ENCODE assay signal across 16 mouse cellular contexts in the genomic region with DNA sequence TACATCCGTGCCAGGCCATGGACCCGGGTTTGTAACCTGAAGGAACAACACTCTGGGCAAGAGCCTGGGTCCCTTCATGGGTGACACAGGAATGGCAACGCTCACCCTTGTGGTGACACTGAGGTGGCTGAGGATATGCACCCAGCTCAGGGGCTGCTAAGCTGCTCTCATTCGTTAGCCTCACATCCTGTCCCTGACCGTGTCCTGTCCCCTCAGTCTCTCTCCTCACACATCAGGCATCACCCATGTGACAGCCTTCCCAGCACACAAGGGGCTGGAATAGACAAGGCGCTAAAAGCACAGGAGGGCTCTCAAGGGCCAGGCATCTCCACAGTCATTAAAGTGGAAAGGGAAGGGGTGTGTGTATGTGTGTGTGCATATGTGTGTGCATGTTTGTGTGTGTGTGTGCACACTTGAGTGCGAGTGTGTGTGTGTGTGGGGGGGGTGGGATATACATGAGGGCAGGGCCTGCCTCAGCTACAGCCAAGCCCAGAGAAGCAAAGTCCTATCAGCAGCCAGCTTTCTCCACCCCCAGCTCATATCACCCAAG. TPM values are rescaled to one million over a fixed set of nuclear protein-coding genes. Genes with fewer than 3 reads are reported as not detected.
A peak's percentile ranks its signal among the peaks of the same experiment; 100 is the strongest.
DNase-seq lines count a peak whose midpoint lies in the region; ATAC-seq and TF ChIP-seq lines count a peak whose summit lies in the region.
"Had no signal": no experiment of that assay in that cellular context is flagged by ENCODE, and none has a peak within 500 bp of the region (broad histone marks: within the 10 kb centered on the region; RNA-seq: fewer than 3 reads in every experiment).

No protein-coding gene starts in this region.

- no peaks in the 10 kb centered on the region for H3K9me3 ChIP-seq in heart, embryonic 11.5 days (replicated peaks; ENCODE audit: control insufficient read depth, low read length)
- no peaks in the 10 kb centered on the region for H3K9me3 ChIP-seq in lung, embryonic 14.5 days (ENCODE audit: low read depth, low read length)
- no peaks in the 10 kb centered on the region for H3K9me3 ChIP-seq in neural tube, embryonic 14.5 days (ENCODE audit: control insufficient read depth, low read length)
- no peaks in the 10 kb centered on the region for H3K9me3 ChIP-seq in neural tube, embryonic 15.5 days (replicated peaks)
- no peaks in the 10 kb centered on the region for H3K9me3 ChIP-seq in limb, embryonic 10.5 days (replicated peaks)
- H3K9me3 ChIP-seq: embryonic facial prominence, embryonic 13.5 days had no signal

- TF ChIP-seq CTCF in lung, embryonic 14.5 days (IDR thresholded peaks at IDR 0.05; ENCODE audit: low read depth): no peak

- no peak overlapping the region for H3K4me3 ChIP-seq in heart, embryonic 11.5 days (ENCODE audit: low read depth, low read length)
- no peak overlapping the region for H3K4me3 ChIP-seq in lung, embryonic 14.5 days (ENCODE audit: low read depth, low read length)
- no peak overlapping the region for H3K4me3 ChIP-seq in neural tube, embryonic 14.5 days (ENCODE audit: low read depth, low read length)
- H3K4me3 ChIP-seq in neural tube, embryonic 15.5 days (replicated peaks): no peak overlapping the region
- no peak overlapping the region for H3K4me3 ChIP-seq in limb, embryonic 10.5 days
- H3K4me3 ChIP-seq: embryonic facial prominence, embryonic 13.5 days; left cerebral cortex, adult 2 months had no signal

- peak; percentile 28; the same call in 1 of the 2 replicates for ATAC-seq in heart, embryonic 11.5 days (replicated peaks; ENCODE audit: insufficient number of reproducible peaks, low FRiP score, low TSS enrichment)
- peak; percentile 60 for ATAC-seq in lung, embryonic 14.5 days (ENCODE audit: insufficient read depth)
- peak; percentile 34; the same call in 1 of the 2 replicates for ATAC-seq in neural tube, embryonic 14.5 days (ENCODE audit: low read depth)
- ATAC-seq in neural tube, embryonic 15.5 days (ENCODE audit: low FRiP score): no peak

- no peaks in the 10 kb centered on the region for H3K27me3 ChIP-seq in heart, embryonic 11.5 days (ENCODE audit: control insufficient read depth, insufficient read depth, low read length)
- no peaks in the 10 kb centered on the region for H3K27me3 ChIP-seq in lung, embryonic 14.5 days (ENCODE audit: insufficient read depth, low read length)
- H3K27me3 ChIP-seq in neural tube, embryonic 14.5 days (ENCODE audit: control insufficient read depth, insufficient read depth, low read length): no peaks in the 10 kb centered on the region
- H3K27me3 ChIP-seq in neural tube, embryonic 15.5 days (replicated peaks): no peaks in the 10 kb centered on the region
- H3K27me3 ChIP-seq in limb, embryonic 10.5 days (ENCODE audit: low read depth, poor library complexity, severe bottlenecking): no peaks in the 10 kb centered on the region
- H3K27me3 ChIP-seq: embryonic facial prominence, embryonic 13.5 days had no signal

- no peak for DNase-seq in heart, adult 9 months (ENCODE audit: low spot score in 2 of 2)
- peak; percentile 22 for DNase-seq in lung, embryonic 14.5 days
- no peak for DNase-seq in lung, postnatal 10 days
- no peak for DNase-seq in limb, embryonic 10.5 days (ENCODE audit: low spot score)
- no peak for DNase-seq in layer of hippocampus, adult 18-20 months (ENCODE audit: low spot score in 2 of 2)
- DNase-seq: adrenal gland, postnatal 36 days; cerebellum, adult 2 months; gastrocnemius, postnatal 10 days; thymus, postnatal 25 days had no signal

- no peak overlapping the region for H3K9ac ChIP-seq in heart, embryonic 11.5 days (ENCODE audit: low read depth, low read length)
- H3K9ac ChIP-seq in lung, embryonic 14.5 days: no peak overlapping the region
- no peak overlapping the region; the same call in 1 of the 2 replicates for H3K9ac ChIP-seq in neural tube, embryonic 14.5 days (replicated peaks; ENCODE audit: low read depth, low read length)
- no peak overlapping the region for H3K9ac ChIP-seq in neural tube, embryonic 15.5 days (replicated peaks)
- H3K9ac ChIP-seq: embryonic facial prominence, embryonic 13.5 days; liver, embryonic 14.5 days had no signal

- H3K36me3 ChIP-seq in heart, embryonic 11.5 days (ENCODE audit: control insufficient read depth, insufficient read depth, low read length): no peaks in the 10 kb centered on the region
- no peaks in the 10 kb centered on the region for H3K36me3 ChIP-seq in lung, embryonic 14.5 days (ENCODE audit: insufficient read depth)
- H3K36me3 ChIP-seq in neural tube, embryonic 14.5 days (ENCODE audit: control insufficient read depth, insufficient read depth, low read length): no peaks in the 10 kb centered on the region
- no peaks in the 10 kb centered on the region for H3K36me3 ChIP-seq in neural tube, embryonic 15.5 days
- no peaks in the 10 kb centered on the region for H3K36me3 ChIP-seq in limb, embryonic 10.5 days
- H3K36me3 ChIP-seq: embryonic facial prominence, embryonic 13.5 days had no signal

- peaks cover 34% of the 10 kb centered on the region for H3K4me1 ChIP-seq in heart, embryonic 11.5 days (ENCODE audit: control insufficient read depth, insufficient read depth, low read length)
- H3K4me1 ChIP-seq in lung, embryonic 14.5 days (ENCODE audit: insufficient read depth): no peaks in the 10 kb centered on the region; the same call in 1 of the 2 replicates
- no peaks in the 10 kb centered on the region for H3K4me1 ChIP-seq in neural tube, embryonic 14.5 days (ENCODE audit: control insufficient read depth, insufficient read depth, low read length)
- peaks cover 7% of the 10 kb centered on the region; the same call in 1 of the 2 replicates for H3K4me1 ChIP-seq in neural tube, embryonic 15.5 days
- peaks cover 39% of the 10 kb centered on the region for H3K4me1 ChIP-seq in limb, embryonic 10.5 days

- H3K4me2 ChIP-seq in heart, embryonic 11.5 days: no peak overlapping the region
- H3K4me2 ChIP-seq in lung, embryonic 14.5 days: no peak overlapping the region
- H3K4me2 ChIP-seq in neural tube, embryonic 14.5 days (ENCODE audit: low read depth, low read length): no peak overlapping the region
- H3K4me2 ChIP-seq in neural tube, embryonic 15.5 days: no peak overlapping the region
- H3K4me2 ChIP-seq: embryonic facial prominence, embryonic 13.5 days had no signal

- WGBS in heart, embryonic 11.5 days (ENCODE audit: insufficient replicate concordance): 43% methylated on average over 7 of the region's 7 CpGs
- 38% methylated on average over 7 of the region's 7 CpGs for WGBS in lung, embryonic 14.5 days
- WGBS in neural tube, embryonic 14.5 days: 78% methylated on average over 7 of the region's 7 CpGs
- WGBS in neural tube, embryonic 15.5 days: 80% methylated on average over 7 of the region's 7 CpGs
- 63% methylated on average over 7 of the region's 7 CpGs for WGBS in limb, embryonic 10.5 days

- 0 out of 2 replicates have a peak overlapping the region, but pooled peaks have one; percentile 5 for H3K27ac ChIP-seq in heart, embryonic 11.5 days (ENCODE audit: low read depth, low read length)
- no peak overlapping the region for H3K27ac ChIP-seq in lung, embryonic 14.5 days (ENCODE audit: low read depth)
- no peak overlapping the region for H3K27ac ChIP-seq in neural tube, embryonic 14.5 days (ENCODE audit: low read depth, low read length)
- H3K27ac ChIP-seq in neural tube, embryonic 15.5 days (replicated peaks): no peak overlapping the region
- H3K27ac ChIP-seq in limb, embryonic 10.5 days: peak overlapping the region; percentile 66
- H3K27ac ChIP-seq: embryonic facial prominence, embryonic 13.5 days; left cerebral cortex, adult 2 months; liver, embryonic 14.5 days; macrophage had no signal

RNA-seq across cellular contexts. Expression of gene Xxylt1, which starts 29.0 kb away (rescaled TPM):
- polyA plus RNA-seq in heart, embryonic 11.5 days (2014; fragmentation: Nextera tagmentation; extraction: Ambion mirVana): 10.3 and 12.2 TPM in 2 replicates
- 26.2 and 26.8 TPM in 2 replicates for polyA plus RNA-seq in lung, embryonic 14.5 days (2014; fragmentation: Nextera tagmentation; extraction: Ambion mirVana)
- 17.3 and 21.1 TPM in 2 replicates for polyA plus RNA-seq in neural tube, embryonic 14.5 days (2014; fragmentation: Nextera tagmentation; extraction: Ambion mirVana)
- 16.3 and 17.8 TPM in 2 replicates for polyA plus RNA-seq in neural tube, embryonic 15.5 days (2015; fragmentation: Nextera tagmentation; extraction: Ambion mirVana)
- polyA plus RNA-seq in limb, embryonic 10.5 days (2016; fragmentation: Nextera tagmentation; extraction: Ambion mirVana): 16.4 and 16.6 TPM in 2 replicates
- 10 to 100 TPM; 17.2 to 19.6 TPM for total RNA-seq in layer of hippocampus, adult 18-20 months (2021)

Comparison
In these comparisons a context has a peak if more than half of its experiments do, and no peak if none do; other contexts are left out.
1. H3K27ac ChIP-seq: peak in heart, embryonic 11.5 days (single experiment) and limb, embryonic 10.5 days (single experiment); none in lung, embryonic 14.5 days (single experiment), neural tube, embryonic 14.5 days (single experiment) and neural tube, embryonic 15.5 days (single experiment).